Mouse (Mus musculus) liver, embryonic 18 days (tissue): ENCODE results near the gene Cldn22. TPM values are rescaled to one million over a fixed set of nuclear protein-coding genes. Genes with fewer than 3 reads are reported as not detected.

Source experiments
- polyA plus RNA-seq: library from polyadenylated mRNA; depleted of rRNA; stranded (reverse); fragments of >200 nt; gene quantifications from 2 replicates; pipeline ENCODE4 v1.2.3, GENCODE M21; 2012; rRNA removed

The Cldn22 gene
- not detected in 2 replicates for polyA plus RNA-seq

DNA sequence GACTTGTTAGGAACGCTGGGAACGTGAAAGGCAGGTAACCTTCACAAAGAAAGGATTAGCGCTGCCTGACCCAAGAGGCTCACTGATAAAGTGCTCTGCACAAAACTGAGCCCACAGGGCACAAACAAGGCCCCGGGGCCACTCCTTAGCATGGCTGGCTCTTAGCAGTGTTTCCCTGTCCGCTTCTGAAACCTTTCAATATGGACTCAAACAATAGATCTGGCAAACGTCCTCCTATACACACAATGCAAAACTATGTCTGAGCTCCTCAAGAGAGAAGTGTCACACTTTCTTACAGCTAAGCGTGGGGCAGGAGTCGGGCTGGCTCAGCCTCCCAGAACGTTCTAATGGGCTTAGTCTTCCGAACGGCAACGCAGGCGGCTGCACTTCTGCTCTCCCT, at the start of gene Cldn22:
TSS of gene Cldn22 (plus strand) at position 301 of the 400 bp plus-strand sequence.

DNA sequence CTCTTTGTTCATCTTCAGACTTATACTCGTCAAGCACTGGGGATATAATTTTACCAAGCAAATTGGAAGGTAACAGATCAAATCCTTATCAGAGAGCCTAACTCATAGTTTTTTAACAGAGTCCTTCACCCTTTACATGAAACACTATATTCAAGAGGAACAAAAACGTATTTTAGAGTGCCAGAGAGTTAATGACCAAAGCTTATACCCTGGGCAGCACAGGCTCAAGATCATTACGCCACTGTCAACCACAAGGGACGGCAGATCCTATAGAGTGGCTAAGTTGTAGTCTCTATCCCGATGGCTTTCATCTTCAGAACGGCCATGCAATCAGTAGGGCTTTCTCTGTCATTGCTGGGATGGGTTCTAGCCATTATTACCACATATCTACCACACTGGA, 2.4 kb upstream of the Cldn22 start, which contains the start of gene Cldn24:
TSS of gene Cldn24 (plus strand) at position 301 of the 400 bp plus-strand sequence.

Other genes starting within 250 kb of the Cldn22 start
- 13.2 and 15.1 TPM in 2 replicates for gene Ing2, start 148.9 kb upstream of the Cldn22 start, polyA plus RNA-seq
- gene Cdkn2aip, start 110.5 kb upstream of the Cldn22 start, polyA plus RNA-seq: 5.7 and 6.0 TPM in 2 replicates
- gene Cldn24, start 2.3 kb upstream of the Cldn22 start, polyA plus RNA-seq: not detected in 2 replicates
- 1.2 and 1.3 TPM in 2 replicates for gene Wwc2, start 166.4 kb downstream of the Cldn22 start, polyA plus RNA-seq